Mouse (Mus musculus): ENCODE measurements around the gene Herpud1.

The Herpud1 gene

DNA sequence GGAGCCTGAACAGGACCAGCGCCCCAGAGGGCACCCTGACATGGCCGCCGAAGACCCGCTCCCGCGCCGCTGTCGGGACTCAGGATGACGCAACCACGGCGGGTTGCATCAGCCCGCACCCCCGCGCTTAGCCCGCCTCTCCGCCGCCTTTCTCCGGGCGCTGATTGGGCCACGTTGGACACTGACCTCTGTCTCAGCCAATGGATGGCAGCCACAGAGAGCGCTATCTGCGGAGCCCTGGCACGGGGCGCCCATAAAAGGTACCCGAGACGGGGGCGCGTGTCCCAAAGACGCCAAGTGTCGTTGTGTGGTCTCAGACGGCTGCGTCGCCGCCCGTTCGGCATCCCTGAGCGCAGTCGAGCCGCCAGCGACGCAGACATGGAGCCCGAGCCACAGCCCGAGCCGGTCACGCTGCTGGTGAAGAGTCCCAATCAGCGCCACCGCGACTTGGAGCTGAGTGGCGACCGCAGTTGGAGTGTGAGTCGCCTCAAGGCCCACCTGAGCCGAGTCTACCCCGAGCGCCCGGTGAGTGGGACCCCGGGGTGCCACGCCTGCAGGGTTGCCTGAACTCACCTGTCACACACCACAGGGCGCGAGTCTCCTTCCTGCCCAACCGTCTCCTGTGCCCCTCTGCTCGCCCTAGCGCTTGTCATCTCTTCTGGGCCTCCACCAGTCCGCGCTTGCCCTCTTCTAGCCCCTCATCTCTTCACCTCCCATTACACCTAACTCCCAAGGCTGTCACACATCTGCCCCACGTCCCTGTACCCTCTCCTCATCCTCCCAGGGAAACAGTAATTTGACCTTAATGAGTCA is at the start of gene Herpud1:
TSS of gene Herpud1 (plus strand) at position 225 of the 813 bp plus-strand sequence.
- peak; percentile 89 for DNase-seq (ENCODE audit: low read depth, low spot score)

DNA sequence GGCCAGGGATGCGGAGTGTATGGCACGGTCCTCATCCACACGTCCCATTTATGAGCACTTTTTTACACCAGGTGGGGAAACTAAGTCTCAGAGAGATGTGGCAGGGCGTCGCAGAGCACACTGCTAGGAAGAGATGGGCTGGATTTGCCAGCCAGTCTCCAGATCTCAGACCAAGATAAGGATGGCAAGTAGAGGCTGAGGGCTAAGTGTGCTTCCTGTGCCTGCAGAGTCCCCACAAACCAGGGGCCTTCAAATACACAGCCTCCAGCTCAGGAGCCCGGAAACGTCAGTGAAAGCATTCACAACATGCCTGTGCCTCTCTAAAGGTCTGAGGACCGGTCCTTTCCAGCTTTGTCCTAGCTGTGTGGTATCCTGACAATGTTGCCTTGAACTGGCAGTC is 48.7 kb upstream of the Herpud1 start:
- DNase-seq (ENCODE audit: low read depth, low spot score): no peak

DNA sequence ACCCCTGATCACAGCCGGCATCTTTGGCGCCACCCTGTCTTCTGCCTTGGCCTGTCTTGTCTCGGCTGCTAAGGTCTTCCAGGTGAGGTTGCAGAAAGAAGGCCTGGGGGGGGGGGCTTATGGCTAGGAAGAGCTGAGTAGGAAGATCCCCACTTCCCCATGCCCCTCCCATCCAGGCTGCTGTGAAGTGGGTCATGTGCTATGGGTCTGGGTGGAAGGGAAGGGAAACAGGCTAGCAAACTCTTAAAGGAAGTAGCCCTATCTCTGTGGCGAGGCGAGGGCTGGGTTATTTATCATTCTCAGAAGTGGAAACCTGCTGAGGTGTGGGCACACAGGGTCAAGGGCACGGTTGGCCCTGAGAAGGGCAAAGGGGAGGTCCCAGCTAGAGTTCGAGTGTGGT is 45.4 kb upstream of the Herpud1 start:
- DNase-seq (ENCODE audit: low read depth, low spot score): no peak

DNA sequence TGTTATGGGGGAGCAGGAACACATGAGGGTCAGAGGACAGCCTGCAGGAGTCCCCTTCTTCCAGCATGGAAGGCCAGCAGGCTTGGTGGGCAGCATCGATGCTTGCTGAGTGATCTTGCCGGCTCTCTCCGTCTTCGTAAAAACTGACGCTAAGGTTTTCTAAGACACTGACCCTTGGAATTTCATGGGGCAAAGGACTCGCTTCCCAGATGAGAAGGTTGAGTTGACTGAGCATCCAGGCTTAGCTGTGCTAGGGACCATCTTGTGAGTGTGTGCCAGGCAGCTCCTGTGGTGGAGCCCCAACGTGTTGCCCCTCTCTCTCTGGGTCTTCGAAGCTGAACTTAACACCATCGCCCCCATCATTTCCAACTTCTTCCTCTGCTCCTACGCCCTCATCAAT is 43.5 kb upstream of the Herpud1 start:
- no peak for DNase-seq (ENCODE audit: low read depth, low spot score)

DNA sequence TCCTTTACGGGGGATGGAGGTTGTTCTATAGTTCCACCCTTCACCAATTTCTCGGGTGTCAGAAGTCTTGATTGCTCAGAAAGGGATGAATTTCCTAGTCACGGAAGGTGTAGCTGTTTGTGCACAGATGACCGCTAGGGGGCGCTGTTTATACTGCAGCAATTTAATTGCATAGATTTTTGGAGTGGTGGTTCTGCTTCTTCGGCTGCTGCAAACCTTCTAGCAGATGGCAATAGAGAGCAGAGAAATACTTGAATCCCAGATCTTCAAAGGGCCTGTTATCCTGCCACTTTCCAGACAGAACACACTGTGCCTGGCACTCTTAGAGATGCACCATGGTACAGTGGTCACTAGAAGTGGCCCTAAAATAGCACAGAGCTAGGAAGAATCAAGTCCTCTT is 42.9 kb upstream of the Herpud1 start:
- DNase-seq (ENCODE audit: low read depth, low spot score): peak; percentile 29

DNA sequence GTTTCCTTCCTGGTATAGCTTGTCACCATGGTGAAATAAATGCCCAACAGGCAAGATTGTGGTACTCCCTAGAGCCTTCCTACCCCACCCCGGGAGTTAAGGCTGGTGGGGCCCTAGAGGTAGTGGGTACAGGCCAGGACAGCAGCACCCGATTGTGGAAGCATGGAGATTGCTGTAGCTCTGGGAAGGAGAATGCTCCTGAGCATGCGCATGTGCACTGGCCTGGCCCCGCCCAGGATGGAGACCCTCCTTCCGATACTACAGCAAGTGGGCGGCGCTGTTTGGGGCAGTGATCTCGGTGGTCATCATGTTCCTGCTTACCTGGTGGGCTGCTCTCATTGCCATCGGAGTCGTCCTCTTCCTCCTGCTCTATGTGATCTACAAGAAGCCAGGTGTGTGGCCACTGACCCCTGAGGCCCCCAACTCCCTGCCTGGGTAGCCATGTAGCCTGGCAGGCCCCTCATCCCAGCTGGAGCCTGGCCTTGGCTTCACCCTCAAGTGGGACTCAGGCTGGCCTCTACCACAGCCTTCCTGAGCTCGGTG is 42.4 kb upstream of the Herpud1 start:
- no peak for DNase-seq (ENCODE audit: low read depth, low spot score)

DNA sequence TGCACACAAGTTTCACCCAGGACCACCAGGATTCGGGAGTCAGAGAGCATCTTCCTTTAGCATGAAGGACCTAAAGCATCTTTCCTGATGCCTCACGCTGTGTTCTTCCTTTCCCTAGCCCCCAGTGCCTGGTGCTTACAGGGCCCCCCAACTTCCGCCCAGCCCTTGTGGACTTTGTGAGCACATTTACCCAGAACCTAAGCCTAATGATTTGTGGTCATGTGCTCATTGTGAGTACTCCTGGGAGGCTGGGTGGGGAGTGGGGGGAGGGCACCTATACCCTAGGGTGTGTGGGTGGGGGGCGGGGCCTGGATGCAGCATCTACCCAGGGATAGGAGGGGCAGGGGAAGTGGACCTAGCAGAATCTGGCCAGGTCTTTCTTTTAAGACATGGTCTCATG is 40.6 kb upstream of the Herpud1 start:
- DNase-seq (ENCODE audit: low read depth, low spot score): no peak

DNA sequence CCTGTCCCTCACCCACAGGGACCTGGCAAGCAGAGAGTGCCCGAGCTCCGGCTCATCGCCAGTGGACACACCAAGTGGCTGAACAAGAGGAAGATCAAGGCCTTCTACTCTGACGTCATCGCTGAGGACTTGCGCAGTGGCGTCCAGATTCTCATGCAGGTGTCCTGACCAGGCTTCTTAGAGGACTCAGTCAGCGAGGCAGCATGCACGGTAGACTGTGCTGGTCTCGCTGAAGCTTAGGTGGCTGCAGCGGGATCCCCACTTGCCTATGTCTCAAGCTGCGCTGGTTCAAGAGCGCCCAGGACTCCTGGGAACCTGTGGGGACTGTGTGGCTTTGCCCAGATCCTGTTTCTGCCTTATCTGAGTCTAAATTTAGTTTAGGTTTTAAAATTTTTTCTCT is 40.0 kb upstream of the Herpud1 start:
- DNase-seq (ENCODE audit: low read depth, low spot score): no peak

DNA sequence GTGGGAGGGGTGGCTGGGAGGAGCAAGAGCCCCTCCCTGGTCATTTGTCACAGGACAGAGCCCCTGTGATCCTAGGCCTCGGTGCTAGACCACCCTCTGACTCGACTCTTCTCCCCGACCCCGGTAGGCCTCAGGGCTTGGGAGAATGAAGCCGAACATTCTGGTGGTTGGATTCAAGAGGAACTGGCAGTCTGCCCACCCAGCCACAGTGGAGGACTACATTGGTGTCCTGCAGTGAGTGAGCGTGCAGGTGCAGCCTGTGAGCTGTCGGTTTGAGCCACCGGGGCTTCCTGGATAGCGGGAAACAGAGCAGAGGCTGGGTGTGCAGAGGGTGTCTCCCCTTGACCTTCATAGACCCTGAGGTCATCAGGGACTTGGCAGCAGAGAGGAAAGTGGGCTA is 37.8 kb upstream of the Herpud1 start:
- DNase-seq (ENCODE audit: low read depth, low spot score): no peak

DNA sequence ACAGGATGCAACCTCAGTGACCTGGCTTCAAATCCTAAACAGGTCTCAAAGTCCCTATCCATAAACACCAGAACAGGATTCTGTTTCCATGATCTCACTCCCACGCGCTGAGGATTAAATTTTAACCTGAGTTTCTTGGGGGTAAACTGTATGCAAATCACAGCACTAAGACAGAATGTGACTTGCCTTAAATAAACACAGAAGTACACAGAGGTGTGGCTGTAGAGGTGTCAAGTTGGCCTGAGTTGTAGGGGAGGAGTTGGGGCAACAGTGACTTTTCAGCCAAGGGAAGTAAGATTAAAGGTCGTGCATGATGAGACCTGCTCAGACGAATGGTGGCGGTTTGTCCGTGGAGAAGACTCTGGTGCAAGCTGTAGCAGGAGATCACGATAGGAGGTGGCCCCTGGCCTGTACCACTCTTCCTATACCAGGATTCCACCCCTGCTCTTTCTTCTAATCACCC is 32.1 kb upstream of the Herpud1 start:
- DNase-seq (ENCODE audit: low read depth, low spot score): no peak

DNA sequence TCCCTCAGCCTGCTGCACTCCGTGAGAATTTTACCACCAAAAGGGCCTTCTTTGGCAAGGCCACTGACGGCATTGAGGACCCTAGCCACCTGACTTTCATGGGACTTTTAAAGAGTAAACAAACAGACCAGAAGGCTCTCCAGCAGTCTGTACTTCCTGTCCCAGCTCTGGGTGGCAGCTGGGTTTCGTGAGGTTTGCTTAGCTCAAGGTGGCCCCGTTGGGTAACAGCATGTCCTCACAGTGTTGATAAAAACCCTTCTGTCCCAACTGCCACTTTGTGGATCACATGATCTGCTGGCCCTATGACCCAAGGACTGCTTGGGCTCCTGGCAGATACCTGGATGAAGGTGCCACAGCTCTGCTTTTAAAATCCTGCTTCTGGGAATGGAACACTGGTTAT is 31.7 kb upstream of the Herpud1 start:
- no peak for DNase-seq (ENCODE audit: low read depth, low spot score)

DNA sequence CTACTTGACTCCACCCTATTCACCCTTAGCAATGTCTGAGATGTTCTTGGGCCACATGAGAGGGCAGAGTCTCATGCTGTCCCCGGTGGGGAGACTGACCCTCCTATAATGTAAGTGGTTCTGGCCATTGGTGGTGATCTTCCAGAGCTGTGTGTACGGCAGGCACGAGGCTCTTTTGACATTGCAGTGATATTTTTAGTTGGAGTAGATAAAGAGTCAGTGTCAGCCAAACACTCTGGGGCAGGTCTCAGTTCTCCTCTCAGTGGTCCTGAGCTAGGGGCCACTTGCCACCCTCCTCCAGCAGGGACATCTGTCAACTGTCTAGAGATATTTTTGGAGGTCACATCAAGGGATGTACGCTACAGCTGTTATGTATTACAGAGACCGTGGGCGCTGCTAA is 29.0 kb upstream of the Herpud1 start:
- no peak for DNase-seq (ENCODE audit: low read depth, low spot score)

DNA sequence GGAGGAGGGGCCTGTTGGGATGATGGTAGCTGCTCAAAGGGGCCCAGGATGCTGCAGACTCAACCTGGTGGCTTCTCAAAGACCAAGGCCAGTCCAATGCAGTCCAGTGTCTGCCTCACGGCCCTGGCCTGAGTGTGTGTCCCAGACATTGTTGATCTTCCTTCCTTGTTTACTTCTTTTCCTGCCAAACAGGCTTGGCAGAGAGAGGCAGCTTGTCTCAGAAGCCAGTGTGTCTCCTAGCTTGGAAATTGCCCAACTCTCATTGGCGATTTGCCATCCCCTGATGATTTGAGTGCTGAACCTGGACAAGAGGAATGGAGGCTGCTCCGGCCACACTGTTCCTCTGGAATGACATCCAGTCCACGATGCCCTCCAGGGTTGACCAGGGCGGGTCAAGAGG is 27.7 kb upstream of the Herpud1 start:
- DNase-seq (ENCODE audit: low read depth, low spot score): no peak

DNA sequence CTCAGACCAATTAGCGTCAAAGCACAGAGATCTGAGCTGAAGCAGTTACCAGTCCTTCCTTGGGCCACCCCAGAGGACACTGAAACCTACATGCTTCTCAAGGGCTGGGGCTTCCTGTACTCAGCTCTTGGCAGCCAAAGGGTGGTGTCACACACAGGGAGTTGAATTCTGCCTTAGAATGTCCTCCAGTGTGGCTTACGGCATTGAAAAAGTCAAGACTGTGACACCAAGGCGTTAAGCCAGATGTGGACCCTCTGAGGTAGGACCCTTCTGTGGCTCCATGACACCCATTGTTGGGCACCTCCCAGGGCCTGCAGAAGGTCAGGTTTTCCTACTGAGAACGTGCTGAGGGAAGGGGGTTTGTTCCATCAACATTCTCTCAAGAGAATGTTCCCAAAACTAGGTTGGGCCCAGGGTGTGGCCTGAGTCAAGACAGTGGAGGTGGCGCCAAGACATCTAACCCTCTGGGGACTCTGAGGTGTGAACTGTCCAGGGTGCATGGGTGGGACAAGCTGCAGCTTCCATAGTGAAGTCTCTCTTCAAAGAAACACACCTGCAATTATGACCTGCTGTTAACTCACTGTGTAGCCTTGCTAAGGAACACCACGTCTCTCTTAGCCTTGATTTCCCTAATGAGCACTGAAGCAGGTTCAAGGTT is 24.3 kb upstream of the Herpud1 start:
- no peak for DNase-seq (ENCODE audit: low read depth, low spot score)

DNA sequence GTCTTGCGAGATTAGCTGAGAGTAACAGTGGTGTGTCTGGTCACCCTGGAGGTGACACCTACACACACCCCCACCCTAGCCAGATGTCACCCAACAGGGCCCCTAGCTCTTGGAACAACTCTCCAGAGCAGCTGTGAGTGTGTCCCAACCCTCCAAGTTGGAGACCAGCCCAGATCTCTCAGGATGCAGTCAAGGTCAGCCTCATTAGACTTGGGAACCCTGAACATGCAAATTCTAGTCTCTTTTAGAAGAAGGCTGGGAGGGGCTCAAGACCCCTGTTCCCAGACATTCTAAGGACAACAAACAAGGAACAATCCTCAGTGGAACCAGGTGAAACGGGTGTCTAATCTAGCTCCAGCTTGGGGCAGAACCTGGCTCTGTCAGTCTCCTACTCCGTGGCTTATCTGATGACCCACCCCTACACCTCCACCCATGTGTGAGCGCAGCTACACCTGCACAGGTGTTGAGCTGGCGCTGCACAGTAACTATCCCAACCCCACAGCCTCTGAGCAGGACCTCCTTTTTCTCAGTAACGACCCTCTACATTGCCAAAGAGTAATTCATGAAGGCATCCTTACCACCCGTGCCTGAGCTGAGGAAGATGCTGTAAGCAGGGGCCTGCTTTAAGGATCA is 23.5 kb upstream of the Herpud1 start:
- no peak for DNase-seq (ENCODE audit: low read depth, low spot score)

DNA sequence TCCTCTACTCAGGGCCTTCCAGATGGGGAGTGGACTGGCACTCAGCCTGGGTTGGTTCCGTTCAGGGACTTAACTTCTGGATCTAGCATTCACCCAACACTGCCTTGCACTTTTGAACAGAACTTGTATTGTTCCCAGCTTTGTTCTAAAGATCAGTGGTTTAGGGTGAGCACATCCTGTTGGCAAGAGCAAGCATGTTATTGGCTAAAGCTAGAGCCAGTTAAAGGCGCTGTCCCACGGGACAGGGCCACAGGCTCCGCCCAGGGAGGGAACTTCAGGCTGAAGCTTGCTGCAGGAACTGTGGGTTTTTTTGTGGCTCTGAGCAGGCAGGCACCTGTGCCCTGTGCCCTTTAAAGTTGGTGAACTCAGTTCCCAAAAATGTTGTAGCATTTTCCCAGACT is 22.9 kb upstream of the Herpud1 start:
- DNase-seq (ENCODE audit: low read depth, low spot score): no peak

DNA sequence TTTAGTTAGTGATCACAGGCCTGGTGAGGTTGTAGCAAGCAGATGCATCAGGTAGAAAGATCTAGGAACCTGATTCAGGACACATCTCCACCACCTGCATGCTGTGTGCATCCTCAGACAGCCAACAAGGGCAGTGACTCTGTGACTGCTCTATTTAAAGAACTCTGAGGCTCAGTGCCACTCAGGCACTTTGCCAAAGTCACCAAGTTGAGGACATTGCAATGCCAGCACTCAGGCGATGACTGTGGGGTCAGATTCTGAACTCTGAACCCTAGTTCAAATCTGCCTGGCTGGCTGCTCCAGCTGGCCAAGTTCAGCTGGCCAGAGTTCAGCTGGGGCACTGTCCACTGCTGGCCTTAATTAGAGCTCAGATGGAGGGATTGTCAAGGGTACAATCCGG is 22.3 kb upstream of the Herpud1 start:
- no peak for DNase-seq (ENCODE audit: low read depth, low spot score)

DNA sequence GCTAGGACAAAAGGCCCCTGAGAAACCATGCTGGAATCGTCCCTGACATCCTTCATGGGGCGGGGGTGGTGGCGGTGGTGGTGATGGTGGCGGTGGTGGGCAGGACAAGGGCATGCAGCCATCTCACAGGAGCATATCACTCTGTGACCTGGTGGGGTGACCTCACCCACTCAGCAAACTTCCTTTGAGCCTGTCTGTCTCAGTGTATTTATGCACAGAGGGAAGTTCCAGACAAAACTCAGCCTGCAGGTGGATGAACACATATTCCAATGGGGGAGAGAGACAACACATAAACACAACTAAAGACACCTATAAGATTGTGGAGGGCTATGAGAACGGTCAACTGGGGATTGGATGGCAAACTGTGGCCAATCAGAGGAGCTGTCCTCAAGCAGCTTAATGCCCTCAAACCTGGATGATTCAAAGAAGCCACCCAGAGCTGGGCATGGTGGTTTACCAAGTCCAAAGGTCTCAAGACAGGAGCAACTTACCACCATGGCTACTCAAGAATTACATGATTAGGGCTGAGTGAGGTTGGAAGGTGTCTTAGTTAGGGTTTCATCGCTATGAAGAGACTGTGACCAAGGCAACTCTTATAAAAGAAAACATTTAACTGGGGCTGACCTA is 21.4 kb upstream of the Herpud1 start:
- no peak for DNase-seq (ENCODE audit: low read depth, low spot score)

DNA sequence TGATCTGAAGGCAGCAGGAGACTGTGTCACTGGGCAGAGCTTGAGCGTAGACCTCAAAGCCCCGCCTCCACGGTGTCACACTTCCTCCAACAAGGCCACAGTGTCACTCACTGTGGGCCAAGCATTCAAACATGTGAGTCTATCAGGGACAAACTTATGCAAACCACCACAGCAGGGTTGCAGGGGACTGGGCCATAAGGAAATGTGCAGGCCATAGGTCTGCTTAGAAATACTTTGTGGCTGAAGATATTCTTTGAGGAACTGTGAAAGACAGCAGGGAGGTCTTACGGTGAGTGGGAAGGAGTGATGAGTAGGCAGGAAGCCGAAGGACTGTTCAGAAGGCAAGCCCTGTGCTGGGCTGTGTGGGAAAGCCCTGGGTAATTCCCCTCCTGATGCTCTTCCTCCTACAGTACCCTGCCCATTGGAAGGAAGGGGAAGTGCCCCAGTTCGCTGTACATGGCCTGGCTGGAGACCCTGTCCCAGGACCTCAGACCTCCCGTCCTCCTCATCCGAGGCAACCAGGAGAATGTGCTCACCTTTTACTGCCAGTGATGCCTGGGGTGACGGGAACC is 20.7 kb upstream of the Herpud1 start:
- no peak for DNase-seq (ENCODE audit: low read depth, low spot score)

DNA sequence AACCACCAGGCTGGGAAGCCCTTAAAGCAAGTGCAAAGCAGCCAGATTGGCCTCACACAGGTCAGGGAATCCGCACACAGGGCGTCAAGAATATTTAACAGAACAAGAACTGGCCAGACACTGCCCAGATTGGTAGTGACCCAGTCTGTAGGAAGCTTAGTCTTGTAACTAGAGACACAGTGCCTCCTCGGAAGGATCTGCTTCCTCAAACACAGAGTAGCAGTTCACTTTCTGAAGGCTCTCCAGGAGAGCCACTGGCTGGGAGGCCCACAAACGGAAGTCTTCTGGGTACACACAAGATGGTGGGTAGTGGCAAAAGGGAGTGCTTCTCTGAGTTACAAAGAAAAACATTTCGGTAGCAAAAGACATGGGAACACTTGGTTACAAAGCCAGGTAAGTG is 15.4 kb upstream of the Herpud1 start:
- no peak for DNase-seq (ENCODE audit: low read depth, low spot score)

DNA sequence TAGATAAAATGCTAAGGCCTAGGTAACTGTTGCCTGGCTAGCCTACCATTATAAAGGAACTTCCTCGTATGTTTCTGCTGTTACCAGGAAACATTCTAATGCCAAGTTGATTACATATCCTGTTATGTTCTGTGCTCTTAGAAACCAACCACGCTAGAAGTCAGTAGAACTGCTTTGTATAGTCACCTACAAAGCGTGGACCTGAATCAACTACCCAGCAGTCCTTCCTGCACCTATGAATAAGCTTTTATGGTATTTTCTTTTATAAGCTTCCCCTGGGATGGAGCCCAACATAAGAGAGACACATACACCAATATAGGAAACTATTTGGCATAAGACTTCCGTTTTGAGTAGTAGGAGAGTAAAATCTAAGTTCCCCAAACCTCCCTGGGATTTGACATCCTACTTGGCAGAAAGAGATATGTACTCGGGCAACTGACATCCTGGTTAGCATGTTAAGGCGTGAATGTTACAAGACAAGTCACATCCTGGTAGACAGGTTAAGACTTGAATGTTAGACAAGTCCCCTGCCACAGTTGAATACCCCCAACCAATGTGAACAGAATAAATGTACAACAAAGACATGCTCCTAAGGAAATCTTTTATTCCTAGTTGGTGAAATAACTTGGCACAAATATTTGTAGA is 13.2 kb upstream of the Herpud1 start:
- DNase-seq (ENCODE audit: low read depth, low spot score): no peak
